Mouse (Mus musculus): ENCODE results near the gene Chn2. TPM values are rescaled to one million over a fixed set of nuclear protein-coding genes. Genes with fewer than 3 reads are reported as not detected.

The Chn2 gene
- polyA plus RNA-seq (2017; shearing (Covaris generic)): 4.5 TPM

GRCm38 (mm10) chr6:54039357-54039804, at the start of gene Chn2:
Gene Chn2 (plus strand): TSS chr6:54039554.

GRCm38 (mm10) chr6:54325246-54325885, 286.0 kb downstream of the Chn2 start, which contains the start of gene Prr15:
Gene Prr15 (plus strand): TSS chr6:54325835.

Other genes starting within 250 kb of the Chn2 start
- 0.07 TPM for gene Tril, start 218.7 kb upstream of the Chn2 start, polyA plus RNA-seq (2017; shearing (Covaris generic))
- gene Cpvl, start 60.9 kb upstream of the Chn2 start, polyA plus RNA-seq (2017; shearing (Covaris generic)): not detected

All from effector memory CD4-positive, alpha-beta T cell, adult 7 months (primary cell).